Mouse (Mus musculus) kidney, embryonic 14.5 days (tissue): ENCODE measurements around the gene Acot9. TPM values are rescaled to one million over a fixed set of nuclear protein-coding genes. Genes with fewer than 3 reads are reported as not detected.

Experiments
- ATAC-seq: fragments of 200-750 bp; cut with Nextera tagmentation; 2 replicates; pipeline ENCODE4 v1.8.0; 2017; ENCODE audit warnings: moderate number of reproducible peaks, mild to moderate bottlenecking, moderate TSS enrichment, moderate library complexity; ENCODE audit not compliant: low FRiP score, low TSS enrichment
- H3K27ac ChIP-seq: fragments of 300-500 bp; sonication (generic); 2 replicates; pipeline ENCODE4 v1.5.1; 2014; ENCODE audit warnings: low read depth, mild to moderate bottlenecking, low read length, moderate library complexity, mixed read lengths
- H3K27me3 ChIP-seq: fragments of 300-500 bp; sonication (generic); 2 replicates; pipeline ENCODE4 v1.6.1; 2014; ENCODE audit warnings: mild to moderate bottlenecking, low read length; ENCODE audit not compliant: control insufficient read depth, insufficient read depth
- H3K36me3 ChIP-seq: fragments of 300-500 bp; sonication (generic); 2 replicates; pipeline ENCODE4 v1.6.1; 2014; ENCODE audit warnings: low read length, mixed read lengths; ENCODE audit not compliant: control insufficient read depth, insufficient read depth
- H3K4me1 ChIP-seq: fragments of 300-500 bp; sonication (generic); 2 replicates; pipeline ENCODE4 v1.6.1; 2014; ENCODE audit warnings: low read length, mixed read lengths; ENCODE audit not compliant: control insufficient read depth, insufficient read depth
- H3K4me2 ChIP-seq: fragments of 300-500 bp; sonication (generic); replicated peaks from 2 replicates; pipeline ENCODE4 v1.6.1; 2014; ENCODE audit warnings: low read depth, mild to moderate bottlenecking, low read length
- H3K4me3 ChIP-seq: fragments of 300-500 bp; sonication (generic); 2 replicates; pipeline ENCODE4 v1.5.1; 2014; ENCODE audit warnings: mild to moderate bottlenecking, low read length
- H3K9ac ChIP-seq: fragments of 300-500 bp; sonication (generic); 2 replicates; pipeline ENCODE4 v1.6.1; 2014; ENCODE audit warnings: low read depth, mild to moderate bottlenecking, low read length, moderate library complexity
- H3K9me3 ChIP-seq: fragments of 300-500 bp; sonication (generic); 2 replicates; pipeline ENCODE4 v1.6.1; 2016; ENCODE audit warnings: low read length; ENCODE audit not compliant: control insufficient read depth
- WGBS: fragments of 180-500 bp; shearing (Covaris S2); extraction: QIAGEN DNeasy Blood & Tissue Kit; methylation state at CpG from one replicate; pipeline ENCODE4 v1.1.7; 2014; 5-methylcytosine and 5-hydroxymethylcytosine counted together
- polyA plus RNA-seq: library from polyadenylated mRNA; unstranded; fragments of >200 nt; fragmentation: Nextera tagmentation; extraction: Ambion mirVana; gene quantifications from 2 replicates; pipeline ENCODE4 v1.2.1, GENCODE M21; 2014

Gene Acot9
- 31.8 and 34.8 TPM in 2 replicates for polyA plus RNA-seq

GRCm38 (mm10) chrX:155262235-155262914 lies at the start of gene Acot9:
Gene Acot9, plus strand, starts transcription at chrX:155262443.
- peak within 1 kb of the TSS; percentile 58; the same call in 1 of the 2 replicates for H3K9ac ChIP-seq
- peak within 1 kb of the TSS; percentile 42 for H3K4me2 ChIP-seq
- peak within 1 kb of the TSS; percentile 48 for H3K4me3 ChIP-seq
- no peaks in the 10 kb centered on the region for H3K36me3 ChIP-seq
- no peaks in the 10 kb centered on the region for H3K27me3 ChIP-seq
- no peak within 1 kb of the TSS for H3K27ac ChIP-seq
- no peaks in the 10 kb centered on the region for H3K4me1 ChIP-seq
- 33% methylated on average over 37 of the region's 37 CpGs for WGBS
- no peaks in the 10 kb centered on the region for H3K9me3 ChIP-seq
- ATAC-seq = peak; percentile 100

- no peak overlapping the region for H3K4me3 ChIP-seq
These were observed 47.7 kb upstream of the Acot9 start for GRCm38 (mm10) chrX:155214291-155215136.

GRCm38 (mm10) chrX:155215501-155216248 lies 46.6 kb upstream of the Acot9 start:
- Histone ChIP-seq H3K4me3 (peak overlapping the region; percentile 49), H3K36me3 (no peaks in the 10 kb centered on the region), H3K4me1 (no peaks in the 10 kb centered on the region), H3K9me3 (no peaks in the 10 kb centered on the region), H3K27me3 (no peaks in the 10 kb centered on the region), H3K4me2 (peak overlapping the region; percentile 44), H3K27ac (no peak overlapping the region; the same call in 1 of the 2 replicates), H3K9ac (peak overlapping the region; percentile 48)
- peak; percentile 74 for ATAC-seq
- WGBS = 33% methylated on average over 22 of the region's 24 CpGs

More at GRCm38 (mm10) chrX:155214291-155215136, 47.7 kb upstream of the Acot9 start:
- Histone ChIP-seq H3K27ac (no peak overlapping the region), H3K4me1 (no peaks in the 10 kb centered on the region), H3K9ac (no peak overlapping the region), H3K9me3 (no peaks in the 10 kb centered on the region), H3K36me3 (no peaks in the 10 kb centered on the region), H3K27me3 (no peaks in the 10 kb centered on the region), H3K4me2 (no peak overlapping the region)
- WGBS = 88% methylated on average over 5 of the region's 5 CpGs
- no peak for ATAC-seq

GRCm38 (mm10) chrX:155216271-155216670 lies 46.0 kb upstream of the Acot9 start, which contains the start of gene Sat1:
Gene Sat1, minus strand, starts transcription at chrX:155216449.
- Histone ChIP-seq H3K4me3 (peak within 1 kb of the TSS; percentile 49), H3K9ac (peak within 1 kb of the TSS; percentile 48), H3K4me2 (peak within 1 kb of the TSS; percentile 44), H3K4me1 (no peaks in the 10 kb centered on the region), H3K27ac (no peak within 1 kb of the TSS; the same call in 1 of the 2 replicates), H3K9me3 (no peaks in the 10 kb centered on the region), H3K27me3 (no peaks in the 10 kb centered on the region), H3K36me3 (no peaks in the 10 kb centered on the region)
- WGBS = 22% methylated on average over 26 of the region's 26 CpGs
- ATAC-seq = peak; percentile 99

DNA sequence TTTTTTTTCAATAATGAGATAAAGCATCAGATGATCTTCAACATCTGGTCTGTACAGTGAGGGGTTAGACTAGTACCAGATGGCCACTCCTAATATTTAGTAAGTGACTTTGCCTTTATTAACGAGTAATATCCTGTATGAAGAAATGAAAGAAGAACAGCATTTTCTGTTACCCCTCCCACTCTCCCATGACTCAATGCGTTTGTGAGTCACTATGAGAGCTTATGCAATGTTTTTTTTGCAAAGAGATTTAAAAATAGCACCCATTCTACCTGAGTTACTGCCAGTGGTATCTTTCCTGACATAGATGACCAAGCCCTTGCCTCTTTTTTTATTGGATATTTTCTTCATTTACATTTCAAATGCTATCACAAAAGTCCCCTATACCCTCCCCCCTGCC lies 44.0 kb upstream of the Acot9 start:
- 78% methylated on average over 2 of the region's 2 CpGs for WGBS
- Histone ChIP-seq H3K9ac (no peak overlapping the region), H3K4me1 (no peaks in the 10 kb centered on the region), H3K27ac (no peak overlapping the region), H3K4me2 (no peak overlapping the region), H3K36me3 (no peaks in the 10 kb centered on the region), H3K4me3 (no peak overlapping the region), H3K9me3 (no peaks in the 10 kb centered on the region), H3K27me3 (no peaks in the 10 kb centered on the region)
- ATAC-seq = no peak

GRCm38 (mm10) chrX:155256856-155257255 lies 5.4 kb upstream of the Acot9 start:
- no peaks in the 10 kb centered on the region for H3K36me3 ChIP-seq
- H3K9me3 ChIP-seq = no peaks in the 10 kb centered on the region
- H3K4me1 ChIP-seq = no peaks in the 10 kb centered on the region
- no peak for ATAC-seq
- no peak overlapping the region for H3K4me3 ChIP-seq
- no peak overlapping the region for H3K4me2 ChIP-seq
- no peak overlapping the region for H3K27ac ChIP-seq
- H3K9ac ChIP-seq = no peak overlapping the region
- no peaks in the 10 kb centered on the region for H3K27me3 ChIP-seq

DNA sequence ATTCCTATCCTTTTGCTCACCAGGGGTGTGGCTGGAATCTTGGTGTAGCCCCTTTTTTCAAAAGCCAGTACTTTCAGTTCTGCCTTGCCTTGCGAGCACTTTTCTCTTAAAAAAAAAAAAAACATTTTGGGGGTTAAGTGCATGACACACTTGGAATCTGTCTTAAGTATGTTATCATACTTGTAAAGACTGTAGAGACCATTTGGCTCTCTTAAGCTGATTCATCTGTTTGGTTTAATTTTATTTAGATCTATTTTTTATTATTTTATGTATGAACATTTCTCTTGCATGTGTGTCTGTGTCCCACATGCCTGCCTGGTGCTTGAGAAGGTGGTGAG lies 641 bp downstream of the Acot9 start:
- Histone ChIP-seq H3K36me3 (no peaks in the 10 kb centered on the region), H3K4me2 (peak overlapping the region; percentile 42), H3K4me3 (peak overlapping the region; percentile 48), H3K9ac (peak overlapping the region; percentile 58; the same call in 1 of the 2 replicates), H3K4me1 (no peaks in the 10 kb centered on the region), H3K27ac (no peak overlapping the region), H3K27me3 (no peaks in the 10 kb centered on the region), H3K9me3 (no peaks in the 10 kb centered on the region)
- no peak for ATAC-seq
- WGBS = 47% methylated on average over 1 of the region's 1 CpGs

- H3K36me3 ChIP-seq = no peaks in the 10 kb centered on the region
- H3K4me2 ChIP-seq = no peak overlapping the region
- no peak for ATAC-seq
- no peaks in the 10 kb centered on the region for H3K27me3 ChIP-seq
- H3K9me3 ChIP-seq = no peaks in the 10 kb centered on the region
- no peak overlapping the region for H3K9ac ChIP-seq
- H3K4me3 ChIP-seq = no peak overlapping the region
- no peaks in the 10 kb centered on the region for H3K4me1 ChIP-seq
- WGBS = 79% methylated on average over 4 of the region's 4 CpGs
- no peak overlapping the region for H3K27ac ChIP-seq
These were observed 16.2 kb downstream of the Acot9 start for GRCm38 (mm10) chrX:155278483-155278882.
